Mouse (Mus musculus): ENCODE data around the gene Ptgfrn.

Gene Ptgfrn

DNA sequence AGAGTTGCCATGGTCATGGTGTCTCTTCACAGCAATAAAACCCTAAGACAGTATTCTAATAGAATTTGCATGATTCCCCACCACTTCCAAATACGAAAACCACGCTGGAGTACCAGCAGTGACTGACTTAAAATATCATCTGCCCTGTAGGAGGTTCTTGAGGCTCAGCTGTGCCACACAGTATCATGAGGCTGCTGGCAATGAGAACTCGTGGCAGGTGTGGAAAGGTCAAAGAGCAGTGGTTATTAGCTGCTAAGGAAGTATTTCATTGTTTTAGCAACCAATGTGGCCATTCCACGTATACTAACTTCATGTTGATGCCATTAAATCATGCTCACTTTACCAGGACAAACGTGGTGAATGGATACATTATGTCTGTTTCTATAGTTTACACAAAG, 98.9 kb downstream of the Ptgfrn start:
- no peak for DNase-seq (ENCODE audit: inconsistent age in 2 of 2, low spot score in 1 of 2)

DNA sequence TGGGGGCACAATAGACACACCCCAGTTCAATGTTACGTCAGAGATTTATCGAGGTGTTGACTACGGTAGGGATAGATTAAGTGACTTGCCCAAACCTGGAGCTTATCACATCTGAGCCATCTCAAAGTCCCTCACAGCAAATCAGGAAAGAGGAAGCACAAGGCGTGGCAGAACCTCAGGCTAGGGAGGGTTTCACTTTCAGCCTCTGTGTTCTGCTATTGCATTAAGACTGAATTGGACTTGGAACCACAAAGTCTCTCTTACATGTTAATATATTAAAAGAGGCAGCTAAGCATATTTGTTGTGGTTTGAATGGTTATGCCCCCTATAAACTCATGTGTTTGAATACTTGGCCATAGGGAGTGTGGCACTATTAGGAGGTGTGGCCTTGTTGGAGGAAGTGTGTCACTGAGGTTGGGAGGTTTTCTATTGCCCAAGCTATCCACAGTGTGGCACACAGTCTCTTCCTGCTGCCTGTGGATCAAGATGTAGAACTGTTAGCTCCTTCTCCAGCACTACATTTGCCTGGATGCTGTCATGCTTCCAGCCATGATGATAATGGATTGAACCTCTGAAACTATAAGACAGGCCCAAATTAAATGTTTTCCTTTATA, 99.4 kb downstream of the Ptgfrn start:
- DNase-seq (ENCODE audit: inconsistent age in 2 of 2, low spot score in 1 of 2), result no peak

DNA sequence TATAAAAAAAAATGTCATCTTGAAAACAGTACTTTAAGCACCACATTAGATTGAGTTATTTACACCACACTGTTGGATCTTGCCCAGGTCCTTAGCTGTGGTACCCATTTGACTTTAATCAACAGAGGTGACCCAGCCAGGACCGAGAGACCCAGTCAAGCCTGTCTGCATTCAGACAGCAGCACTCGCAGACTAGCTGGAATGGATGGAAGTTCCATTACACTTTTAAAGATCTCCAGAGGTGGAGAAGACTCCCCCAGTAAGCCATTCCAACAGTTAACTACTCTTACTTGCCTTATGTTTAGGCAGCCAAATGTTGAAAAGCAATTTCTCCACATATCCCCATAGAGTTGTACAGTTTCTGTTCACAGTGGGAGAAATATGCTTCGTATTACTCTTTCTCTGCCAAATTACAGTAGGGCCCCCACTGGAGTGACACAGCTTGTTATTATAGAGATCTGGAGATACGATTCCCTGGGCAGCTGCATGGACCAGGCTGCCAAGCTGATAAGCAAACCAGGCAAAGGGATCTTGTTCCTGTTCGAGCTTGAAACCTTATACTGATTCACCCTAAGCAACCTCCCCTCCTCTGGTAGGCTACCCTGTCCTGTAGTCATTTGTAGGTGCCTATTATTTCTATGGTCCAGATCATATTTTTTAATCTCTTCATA, 102.8 kb downstream of the Ptgfrn start:
- DNase-seq (ENCODE audit: inconsistent age in 2 of 2, low spot score in 1 of 2), result no peak

DNA sequence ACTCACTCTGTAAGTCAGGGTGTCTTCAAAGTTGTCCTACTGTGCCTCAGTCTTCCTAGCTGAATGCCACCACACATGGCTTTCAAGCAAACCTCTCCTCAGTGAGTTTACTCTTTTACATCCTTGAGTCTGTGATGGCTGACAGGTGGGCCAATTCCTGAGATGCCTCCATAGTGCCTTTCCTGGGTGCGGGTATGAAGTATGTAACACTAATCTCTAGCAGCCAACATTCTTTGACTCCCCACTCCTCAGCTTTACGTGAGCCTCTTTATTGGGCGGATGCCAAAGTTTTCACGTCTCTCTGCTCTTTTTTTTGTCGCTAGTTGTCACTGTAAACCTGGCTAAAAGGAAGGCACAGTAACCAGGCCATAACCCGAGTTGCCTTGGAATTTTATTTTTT, 104.7 kb downstream of the Ptgfrn start:
- no peak for DNase-seq (ENCODE audit: inconsistent age in 2 of 2, low spot score in 1 of 2)

DNA sequence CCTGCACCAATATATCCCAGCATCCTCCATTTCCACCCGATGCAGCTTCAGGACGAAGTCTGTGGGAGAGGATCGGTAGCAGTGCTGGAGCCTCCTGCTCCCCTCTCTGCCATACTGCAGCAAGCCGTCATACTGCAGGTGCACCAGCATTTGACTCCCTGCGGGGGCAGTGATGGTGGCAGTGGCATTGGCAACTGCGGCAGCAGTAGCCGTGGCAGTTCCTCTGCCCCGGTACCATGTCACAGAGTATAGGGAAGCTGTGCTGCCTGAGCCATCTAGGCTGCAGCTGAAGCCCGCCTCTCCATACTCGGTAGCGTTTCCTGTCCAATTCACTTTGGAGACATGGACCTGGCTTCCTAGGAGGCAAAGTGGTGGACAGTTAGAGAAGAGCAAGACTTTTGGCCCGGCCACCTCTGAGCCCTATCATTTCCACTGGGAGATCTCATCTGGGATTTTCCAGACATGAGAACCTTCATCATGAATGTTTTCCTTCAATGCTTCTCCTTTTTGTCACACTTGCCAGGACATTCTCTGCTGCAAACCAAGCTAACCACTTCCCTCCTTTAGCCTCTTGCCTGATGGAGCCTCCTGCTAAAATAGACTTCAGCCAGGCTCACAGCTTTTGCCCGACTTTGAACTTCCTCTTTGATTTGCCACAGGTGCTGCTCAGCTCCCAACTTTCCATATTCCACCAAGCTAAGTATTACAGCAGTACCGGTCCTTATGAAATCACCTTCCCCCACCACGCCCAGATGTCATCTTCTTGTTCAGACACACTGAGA, 106.3 kb downstream of the Ptgfrn start:
- DNase-seq (ENCODE audit: inconsistent age in 2 of 2, low spot score in 1 of 2), result no peak

DNA sequence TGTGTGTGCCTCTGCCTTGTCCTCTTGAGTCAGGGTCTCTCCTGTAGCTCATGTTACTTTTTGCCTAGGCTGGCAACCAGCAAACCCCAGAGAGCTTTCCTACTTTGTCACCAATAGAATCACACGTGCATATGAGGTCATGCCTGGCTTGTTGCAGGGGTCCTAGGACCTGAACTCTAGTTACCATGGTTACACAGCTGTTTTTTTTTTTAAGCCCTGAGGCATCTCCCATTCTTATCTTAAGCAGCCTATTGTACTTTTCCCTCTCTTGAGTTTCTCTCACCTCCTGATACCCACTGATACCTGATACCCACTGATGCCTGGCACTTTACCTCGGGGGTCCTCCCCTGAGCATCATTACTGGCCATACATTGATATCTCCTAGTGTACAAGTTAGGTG, 110.3 kb downstream of the Ptgfrn start:
- no peak for DNase-seq (ENCODE audit: inconsistent age in 2 of 2, low spot score in 1 of 2)

DNA sequence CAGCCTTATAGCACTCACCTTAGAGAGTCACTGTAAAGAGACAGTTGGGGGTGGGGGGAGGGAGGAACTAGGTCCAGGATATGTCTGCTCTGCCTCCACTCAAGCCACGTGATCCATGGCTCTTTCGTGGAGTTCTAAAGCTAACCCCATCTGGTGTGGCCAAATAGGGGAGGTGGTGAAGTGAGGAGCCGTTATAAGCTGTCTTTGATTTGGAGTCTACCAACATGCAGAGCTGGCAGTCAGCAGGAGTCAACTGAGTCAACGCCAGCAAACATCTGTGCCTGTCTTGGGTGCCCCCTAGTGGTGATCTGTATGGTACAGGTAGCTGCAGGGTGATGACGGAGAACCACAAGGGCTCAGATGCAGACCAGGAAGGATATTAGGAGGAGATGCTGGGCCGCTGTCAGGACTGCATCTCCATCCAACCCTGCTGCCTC, 111.2 kb downstream of the Ptgfrn start:
- peak; percentile 68 to 91 for DNase-seq (ENCODE audit: inconsistent age in 2 of 2, low spot score in 1 of 2)

DNA sequence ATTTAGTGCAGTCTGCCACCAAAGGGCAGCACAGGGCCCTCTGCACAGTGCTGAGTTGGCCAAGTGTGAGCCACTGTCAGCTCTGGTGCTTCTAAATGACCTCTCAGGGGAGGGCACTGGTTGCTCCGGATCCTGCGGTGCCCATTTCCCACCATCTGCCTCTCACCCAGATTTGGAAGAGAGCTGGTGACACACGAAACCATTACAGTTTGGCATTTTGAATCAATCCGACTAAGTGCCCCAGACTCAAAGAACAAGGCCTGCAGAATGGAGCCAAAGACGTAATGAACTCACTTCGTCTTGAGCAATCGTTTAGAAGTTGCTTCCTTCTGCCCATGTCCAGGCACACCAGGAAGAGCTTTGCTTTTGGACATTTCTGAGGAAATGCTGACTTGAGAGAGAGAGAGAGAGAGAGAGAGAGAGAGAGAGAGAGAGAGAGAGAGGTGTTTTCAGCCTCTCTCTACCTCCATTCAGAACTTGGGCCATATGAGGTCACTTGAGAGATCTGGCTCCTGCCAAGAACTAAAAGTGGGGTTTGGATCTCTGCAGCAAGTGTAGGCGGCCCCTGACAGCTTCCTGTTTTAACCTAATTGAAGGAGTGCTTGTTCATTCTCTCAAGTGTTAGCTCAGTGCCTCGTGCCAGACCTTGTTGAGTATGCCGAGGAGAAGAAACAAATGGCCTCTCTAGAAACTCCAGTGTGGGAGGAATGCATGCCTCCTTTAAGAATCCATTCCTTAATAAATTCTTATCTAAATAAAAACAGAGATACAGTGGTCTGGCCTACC, 112.1 kb downstream of the Ptgfrn start:
- no peak for DNase-seq (ENCODE audit: inconsistent age in 2 of 2, low spot score in 1 of 2)

DNA sequence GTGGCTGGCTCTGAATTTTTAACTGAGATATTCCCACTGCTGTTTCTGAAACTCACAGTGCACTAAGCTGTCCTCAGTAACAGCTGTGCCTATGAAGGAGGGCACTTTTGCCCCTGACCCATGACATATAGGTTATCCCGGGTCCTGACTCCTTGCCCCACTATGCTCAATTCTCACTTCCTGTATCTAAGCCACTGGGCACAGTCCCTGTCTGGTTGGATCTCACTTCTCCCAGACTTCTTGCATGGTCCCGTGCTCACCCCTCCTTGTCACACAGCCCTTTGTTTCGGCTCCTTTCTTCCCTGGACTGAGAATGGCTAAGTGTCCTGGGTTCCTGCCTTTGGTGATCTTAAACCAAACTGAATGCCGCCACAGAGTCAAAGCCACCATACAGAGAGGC, 115.8 kb downstream of the Ptgfrn start:
- DNase-seq (ENCODE audit: inconsistent age in 2 of 2, low spot score in 1 of 2), result no peak

DNA sequence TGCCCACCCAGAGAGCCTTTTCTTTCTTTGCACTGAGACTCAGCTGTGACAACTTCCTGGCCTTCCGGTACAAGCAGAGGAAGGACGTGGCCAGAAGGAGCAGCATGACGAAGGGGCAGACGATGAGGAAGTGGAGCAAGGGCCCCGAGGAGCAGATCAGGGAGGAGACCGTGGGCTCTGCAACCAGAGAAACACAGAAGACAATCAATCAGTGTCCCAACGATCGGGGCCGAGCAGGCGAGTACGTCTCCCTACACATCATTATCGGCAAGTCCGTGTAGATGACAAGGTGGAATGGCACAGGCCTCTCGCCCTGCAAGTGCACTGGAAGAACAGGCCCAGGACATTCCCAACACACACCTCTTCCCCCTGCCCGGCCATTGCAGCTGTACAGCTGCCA, 116.4 kb downstream of the Ptgfrn start:
- DNase-seq (ENCODE audit: inconsistent age in 2 of 2, low spot score in 1 of 2), result peak; percentile 35 to 68

DNA sequence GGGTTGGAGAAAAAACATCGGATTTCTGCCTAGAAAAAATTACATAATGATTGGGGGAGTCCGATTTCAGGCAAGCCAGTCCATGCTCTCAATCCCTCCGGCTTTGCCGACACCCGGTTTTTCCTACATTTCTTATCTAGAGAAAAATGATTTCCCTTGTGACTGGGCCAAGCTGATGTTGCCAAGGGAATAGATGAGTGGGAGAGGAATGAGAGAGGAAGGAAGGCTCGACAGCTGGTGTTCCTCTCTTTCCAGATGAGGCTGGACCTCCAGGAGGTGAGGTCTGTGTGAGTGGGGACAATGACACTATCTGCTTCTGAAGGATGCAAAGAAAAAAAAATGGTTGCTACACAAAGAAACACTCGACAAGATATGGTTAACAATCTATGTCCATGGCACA, 116.9 kb downstream of the Ptgfrn start:
- DNase-seq (ENCODE audit: inconsistent age in 2 of 2, low spot score in 1 of 2), result no peak
